Mouse (Mus musculus) lung, adult 2 months (tissue): ENCODE data around the gene Fam227b. TPM values are rescaled to one million over a fixed set of nuclear protein-coding genes. Genes with fewer than 3 reads are reported as not detected.

Experiments
- DNase-seq: peaks from one replicate; pipeline ENCODE4 v3.0.0; 2022
- H3K4me1 ChIP-seq: fragments of 200-500 bp; 2 replicates; pipeline ENCODE4 v1.6.1; 2011; ENCODE audit warnings: low read length; ENCODE audit not compliant: control insufficient read depth, insufficient read depth
- H3K4me3 ChIP-seq: fragments of 200-500 bp; replicated peaks from 2 replicates; pipeline ENCODE3; 2011; ENCODE audit warnings: low read depth, mild to moderate bottlenecking, control low read depth, low read length; ENCODE audit errors: extremely low read depth
- CTCF ChIP-seq: fragments of 200-500 bp; IDR thresholded peaks from 2 replicates; pipeline ENCODE4 v1.5.1; 2011; ENCODE audit warnings: mild to moderate bottlenecking, low read length, control low read depth; ENCODE audit not compliant: insufficient read depth
- POLR2A ChIP-seq: fragments of 200-500 bp; IDR thresholded peaks from 2 replicates; pipeline ENCODE4 v1.6.1; 2011; ENCODE audit warnings: low read depth, mild to moderate bottlenecking, control low read depth, low read length, borderline replicate concordance; ENCODE audit errors: extremely low read depth
- WGBS: fragments of 180-500 bp; shearing (Covaris S2); methylation state at CpG from one replicate; pipeline ENCODE4 v1.1.7; 2018; 5-methylcytosine and 5-hydroxymethylcytosine counted together
- polyA plus RNA-seq: library from polyadenylated mRNA; depleted of rRNA; stranded (reverse); fragments of >200 nt; gene quantifications from 2 replicates; pipeline ENCODE4 v1.2.3, GENCODE M21; 2012; rRNA removed

The Fam227b gene
- not detected in 2 replicates for polyA plus RNA-seq

- TF ChIP-seq POLR2A (peak; percentile 84; the same call in 1 of the 2 replicates), CTCF (no peak)
- H3K4me1 ChIP-seq, result no peaks in the 10 kb centered on the region
- H3K4me3 ChIP-seq, result peak within 1 kb of the TSS; percentile 69
- DNase-seq, result peak; percentile 99
- under 1% methylated on average over 57 of the region's 57 CpGs for WGBS
Measured at GRCm38 (mm10) chr2:126151855-126152571, at the start of gene Fam227b, which contains the start of gene Dtwd1. TSS of gene Fam227b (minus strand) at chr2:126152004. TSS of gene Dtwd1 (plus strand) at chr2:126152141.

GRCm38 (mm10) chr2:126198971-126199370, 47.2 kb upstream of the Fam227b start:
- WGBS, result 60% methylated on average over 3 of the region's 3 CpGs
- DNase-seq, result no peak
- Histone ChIP-seq H3K4me1 (no peaks in the 10 kb centered on the region; the same call in 1 of the 2 replicates), H3K4me3 (no peak overlapping the region)
- TF ChIP-seq CTCF (no peak), POLR2A (no peak)

- Histone ChIP-seq H3K4me3 (no peak overlapping the region), H3K4me1 (no peaks in the 10 kb centered on the region; the same call in 1 of the 2 replicates)
- no peak for DNase-seq
- WGBS, result 77% methylated on average over 12 of the region's 12 CpGs
- TF ChIP-seq CTCF, result no peak
- TF ChIP-seq POLR2A, result no peak
Measured at GRCm38 (mm10) chr2:126195631-126196356, 44.0 kb upstream of the Fam227b start.

- WGBS, result 79% methylated on average over 2 of the region's 2 CpGs
- no peak overlapping the region for H3K4me3 ChIP-seq
Measured at GRCm38 (mm10) chr2:126192129-126192528, 40.3 kb upstream of the Fam227b start.

GRCm38 (mm10) chr2:126191306-126191705, 39.5 kb upstream of the Fam227b start:
- DNase-seq, result no peak
- Histone ChIP-seq H3K4me1 (no peaks in the 10 kb centered on the region), H3K4me3 (no peak overlapping the region)
- 54% methylated on average over 4 of the region's 4 CpGs for WGBS
- TF ChIP-seq CTCF (no peak), POLR2A (no peak)

More at GRCm38 (mm10) chr2:126192129-126192528, 40.3 kb upstream of the Fam227b start:
- DNase-seq, result no peak
- no peaks in the 10 kb centered on the region for H3K4me1 ChIP-seq
- TF ChIP-seq POLR2A, result no peak
- no peak for TF ChIP-seq CTCF

GRCm38 (mm10) chr2:126171427-126171826, 19.6 kb upstream of the Fam227b start:
- no peak overlapping the region for H3K4me3 ChIP-seq
- TF ChIP-seq CTCF (no peak), POLR2A (no peak)
- DNase-seq, result no peak
- WGBS, result 97% methylated on average over 1 of the region's 1 CpGs
- no peaks in the 10 kb centered on the region for H3K4me1 ChIP-seq

GRCm38 (mm10) chr2:126166848-126167617, 15.2 kb upstream of the Fam227b start:
- no peak for DNase-seq
- Histone ChIP-seq H3K4me1 (no peaks in the 10 kb centered on the region), H3K4me3 (no peak overlapping the region)
- TF ChIP-seq CTCF, result no peak
- TF ChIP-seq POLR2A, result no peak
- 68% methylated on average over 8 of the region's 8 CpGs for WGBS

GRCm38 (mm10) chr2:126166335-126166734, 14.5 kb upstream of the Fam227b start:
- Histone ChIP-seq H3K4me3 (no peak overlapping the region), H3K4me1 (no peaks in the 10 kb centered on the region)
- TF ChIP-seq POLR2A, result no peak
- no peak for TF ChIP-seq CTCF
- no peak for DNase-seq
